Mouse (Mus musculus) CH12F3 (cell line): ENCODE results near the gene Tmco3.

Source experiments
- in situ Hi-C: fragments of 300-500 bp; cut with MboI; formaldehyde crosslinking; loops from 2 replicates; pipeline ENCODE4 v1.14.3; 2020; ENCODE audit warnings: low sequenced_read_pairs

Gene Tmco3

DNA sequence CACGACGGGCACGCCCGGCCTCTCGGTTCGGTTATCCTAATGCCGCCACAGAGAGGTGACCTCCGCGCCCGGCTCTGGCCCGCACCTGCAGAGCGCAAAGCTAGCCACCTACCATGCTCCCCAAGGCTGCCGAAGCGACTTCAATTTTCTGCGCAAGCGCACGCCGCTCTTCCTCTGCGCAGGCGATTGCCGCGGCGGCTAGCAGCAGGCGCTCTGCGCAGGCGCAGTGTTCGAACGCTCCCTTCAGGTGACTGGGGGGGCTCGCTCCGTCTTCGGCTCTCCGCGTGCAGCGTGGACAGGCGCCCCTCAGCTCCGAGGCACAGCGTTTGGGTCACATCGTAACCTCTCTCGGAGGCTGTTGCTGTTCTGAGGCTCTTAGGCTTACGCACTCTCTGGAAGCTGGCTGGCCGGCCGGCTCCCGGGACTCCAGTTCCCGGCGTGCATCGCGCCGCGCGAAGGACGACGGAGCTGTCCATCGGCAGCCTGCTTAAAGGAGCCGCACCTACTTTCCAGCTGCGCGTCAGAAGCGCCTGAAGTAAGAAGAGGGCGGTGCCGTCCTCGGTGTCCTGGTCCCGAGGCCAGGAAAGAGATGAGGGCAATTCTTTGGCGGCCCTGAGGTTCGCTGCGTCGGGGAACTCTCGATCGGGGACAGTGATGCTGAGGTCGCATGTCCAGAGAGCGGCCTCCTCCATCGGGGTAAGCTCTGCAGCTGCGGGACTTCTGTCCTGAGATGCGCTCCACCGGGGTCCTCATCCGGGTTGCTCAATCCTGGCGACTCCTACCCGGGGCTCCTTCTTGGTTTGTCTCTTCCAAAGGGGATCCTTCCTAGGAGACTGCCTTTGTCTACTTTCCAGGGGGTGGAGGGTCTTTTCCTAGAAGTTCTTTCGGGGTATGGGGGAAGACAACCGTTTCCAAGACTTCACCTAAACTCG lies at the start of gene Tmco3, which contains the start of gene Dcun1d2:
Gene Tmco3, plus strand, starts transcription at position 499 of the 932 bp plus-strand sequence.
Gene Dcun1d2, minus strand, starts transcription at position 440 of the 932 bp plus-strand sequence.
- in situ Hi-C loops, result no loop called here

DNA sequence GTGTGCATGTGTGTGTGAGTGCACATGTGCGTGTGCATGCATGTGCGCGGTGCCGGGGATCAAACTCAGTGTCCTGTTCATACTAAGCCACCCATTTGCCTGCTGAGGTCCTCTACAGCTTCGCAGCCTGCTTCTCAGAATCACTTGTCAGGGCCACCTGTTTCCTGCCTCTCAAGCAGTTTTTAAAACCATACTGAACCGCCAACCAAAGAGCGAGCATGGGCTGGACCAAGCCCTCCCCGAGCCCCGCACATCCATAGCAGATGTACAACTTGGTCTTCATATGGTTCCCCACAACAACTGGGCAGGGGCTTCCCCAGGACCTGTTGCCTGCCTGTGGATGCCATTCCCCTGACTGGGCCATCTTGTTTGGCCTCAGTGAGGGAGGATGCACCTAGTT lies 47.9 kb upstream of the Tmco3 start:
- in situ Hi-C loops, result no loop called here

DNA sequence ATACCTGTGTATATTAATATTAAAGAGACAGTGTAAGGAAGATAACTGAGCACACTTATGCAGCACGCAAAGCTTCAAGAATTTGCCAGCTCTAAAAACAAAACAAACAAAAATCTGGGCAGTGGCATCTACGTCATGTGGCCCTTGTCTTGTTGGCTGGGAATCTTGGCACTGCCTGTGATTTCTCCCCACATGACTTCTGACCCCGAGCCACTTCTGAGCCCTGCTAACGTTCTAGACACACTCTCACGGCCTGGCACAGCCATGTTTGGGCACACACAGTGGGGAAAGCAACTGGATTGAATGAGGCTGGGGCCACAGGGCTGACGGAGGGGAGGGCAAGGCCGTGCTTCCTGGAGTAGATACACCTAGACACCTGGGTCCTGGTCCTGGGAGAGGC lies 47.3 kb upstream of the Tmco3 start:
- in situ Hi-C loops, result no loop called here

DNA sequence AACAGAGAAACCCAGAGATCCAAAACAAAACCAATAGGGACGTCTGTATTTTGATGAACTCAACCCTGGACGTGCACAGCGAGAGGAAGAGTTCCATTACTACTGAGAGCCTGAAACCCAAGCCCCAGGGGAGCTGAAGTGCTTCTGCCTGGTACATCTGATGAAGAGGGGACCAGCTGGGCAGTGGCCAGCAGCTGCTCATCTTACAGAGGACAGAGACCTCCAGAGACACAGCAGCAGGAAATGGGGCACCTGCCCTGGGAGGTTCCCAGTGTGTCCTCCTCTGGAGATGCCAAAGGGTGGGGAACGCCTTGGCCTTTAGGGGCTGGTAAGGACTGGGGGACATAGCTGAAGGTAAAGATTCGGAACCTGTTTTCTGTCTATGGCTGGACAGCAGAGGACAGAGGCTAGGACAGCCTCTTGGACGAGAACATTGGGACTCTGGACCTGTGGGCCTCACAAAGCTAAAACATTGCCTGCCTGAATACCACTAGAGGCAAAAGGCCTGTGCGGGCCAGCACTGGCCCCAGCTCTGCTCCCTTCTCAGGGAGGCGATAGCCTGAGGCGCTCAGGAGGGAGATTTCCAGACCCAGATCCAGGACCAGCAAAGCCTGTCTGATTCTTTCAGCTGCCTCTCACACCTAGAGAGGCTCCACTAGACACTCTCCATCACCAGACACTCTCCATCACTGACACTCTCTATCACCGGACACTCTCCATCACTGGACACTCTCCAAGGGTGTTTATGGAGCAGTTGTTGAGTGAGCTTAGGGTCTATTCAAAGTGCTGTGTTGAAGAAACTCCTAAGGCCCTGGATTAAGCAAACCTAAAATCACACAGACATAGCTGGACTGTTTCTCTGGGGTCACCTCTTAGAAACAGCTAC lies 44.8 kb upstream of the Tmco3 start:
- in situ Hi-C loops, result no loop called here

DNA sequence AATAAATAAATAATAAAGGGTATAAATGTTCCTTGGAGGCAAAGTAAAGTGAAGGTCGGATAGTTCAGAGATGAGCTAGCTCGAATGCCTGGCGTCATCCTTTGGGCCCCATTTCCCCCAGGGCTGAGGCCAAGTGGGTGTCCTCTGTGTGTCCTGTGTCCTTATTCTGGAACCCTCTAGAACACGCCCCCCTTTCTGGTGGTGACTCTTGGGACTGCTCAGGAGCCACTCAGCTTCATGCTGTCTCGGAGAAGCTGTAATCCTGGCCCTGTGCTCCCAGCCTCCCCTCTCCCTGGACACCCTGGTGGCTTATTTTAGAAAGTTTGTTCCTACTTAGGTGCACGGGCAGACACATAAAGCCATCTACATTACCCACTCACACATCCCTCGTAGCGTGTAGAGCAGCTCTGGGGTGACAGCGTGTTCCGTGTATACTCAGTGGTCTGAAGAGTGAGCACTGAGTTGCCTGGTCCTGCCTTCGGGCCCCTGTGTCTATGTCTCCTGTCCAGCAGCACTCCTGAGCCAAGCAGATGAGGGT lies 43.6 kb upstream of the Tmco3 start:
- in situ Hi-C loops, result no loop called here

DNA sequence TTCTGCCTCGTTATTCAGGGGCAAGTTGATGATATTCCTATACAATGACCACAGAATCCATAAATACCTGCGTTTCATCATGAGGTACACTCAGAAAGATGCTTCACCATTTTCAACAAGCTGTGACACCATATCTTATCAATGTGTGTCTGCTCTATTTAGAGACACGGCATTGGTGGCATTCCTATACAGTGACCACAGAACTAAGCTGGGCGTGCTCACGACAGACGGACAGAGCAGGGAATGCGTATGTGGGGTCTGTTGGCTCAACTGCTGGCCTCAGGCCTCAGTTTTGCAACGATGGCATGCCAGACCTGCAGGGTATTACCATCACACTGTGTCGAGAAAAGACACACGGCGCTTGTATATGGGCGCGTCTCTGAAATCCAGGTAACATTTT lies 35.2 kb upstream of the Tmco3 start:
- in situ Hi-C loops, result no loop called here

DNA sequence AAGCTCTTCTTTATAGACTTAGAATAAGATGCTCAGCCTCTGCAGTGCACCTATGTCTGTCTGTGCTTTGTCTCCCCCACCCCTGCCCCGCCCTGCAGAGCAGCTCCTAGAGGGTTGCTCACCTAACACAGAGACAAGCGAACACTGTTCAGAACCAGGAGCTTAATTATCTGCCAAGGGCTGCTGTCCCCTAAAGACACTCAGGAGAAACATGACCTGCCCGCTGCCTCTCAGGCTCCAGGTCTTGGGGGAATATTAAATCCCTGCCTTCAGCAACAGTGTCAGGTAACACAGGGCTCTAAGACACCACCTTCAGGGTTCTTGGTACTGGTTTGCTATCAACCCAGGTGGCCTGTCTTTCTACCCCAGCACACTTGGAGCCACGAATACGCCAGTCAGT lies 34.6 kb upstream of the Tmco3 start:
- in situ Hi-C loops, result no loop called here

DNA sequence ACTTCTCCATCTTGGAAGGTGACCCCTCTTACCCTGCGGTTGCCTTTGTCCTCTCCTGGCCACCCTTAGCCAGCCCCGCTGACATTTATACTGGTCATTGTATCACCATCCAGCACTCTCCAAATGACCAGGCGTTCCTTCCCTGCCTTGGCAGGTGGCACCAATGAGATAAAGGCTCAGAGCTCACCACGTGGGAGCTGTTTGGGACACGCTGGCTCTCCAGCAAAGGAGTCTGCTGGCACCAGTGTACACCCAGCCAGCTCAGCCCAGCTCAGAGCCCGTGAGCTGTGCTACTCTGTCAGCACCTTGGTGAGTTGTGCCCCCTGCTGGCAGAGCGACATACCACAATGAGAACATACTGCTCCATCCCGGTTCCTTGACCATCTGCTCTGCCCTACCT lies 34.0 kb upstream of the Tmco3 start, which contains the start of gene Adprhl1:
Gene Adprhl1, minus strand, starts transcription at position 144 of the 400 bp plus-strand sequence.
- in situ Hi-C loops, result no loop called here

DNA sequence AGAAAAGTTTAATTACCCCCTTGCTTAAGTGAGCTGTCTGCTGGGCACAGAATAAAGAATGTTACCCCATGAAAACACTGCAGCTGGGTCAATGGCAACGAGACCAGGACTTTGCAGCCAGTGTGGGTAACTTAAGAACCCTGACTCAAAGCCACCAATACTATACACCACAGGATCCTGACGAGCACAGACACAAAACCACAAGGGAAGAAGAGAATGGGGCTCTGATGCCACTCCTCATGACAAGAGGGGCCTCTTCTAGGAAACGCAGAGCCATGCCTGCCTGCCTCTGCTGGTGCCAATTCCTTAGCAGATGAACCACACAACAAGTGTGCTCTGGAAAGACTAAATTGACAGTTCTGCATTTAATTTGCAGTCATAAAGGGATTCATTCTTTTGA lies 24.6 kb upstream of the Tmco3 start:
- in situ Hi-C loops, result no loop called here

DNA sequence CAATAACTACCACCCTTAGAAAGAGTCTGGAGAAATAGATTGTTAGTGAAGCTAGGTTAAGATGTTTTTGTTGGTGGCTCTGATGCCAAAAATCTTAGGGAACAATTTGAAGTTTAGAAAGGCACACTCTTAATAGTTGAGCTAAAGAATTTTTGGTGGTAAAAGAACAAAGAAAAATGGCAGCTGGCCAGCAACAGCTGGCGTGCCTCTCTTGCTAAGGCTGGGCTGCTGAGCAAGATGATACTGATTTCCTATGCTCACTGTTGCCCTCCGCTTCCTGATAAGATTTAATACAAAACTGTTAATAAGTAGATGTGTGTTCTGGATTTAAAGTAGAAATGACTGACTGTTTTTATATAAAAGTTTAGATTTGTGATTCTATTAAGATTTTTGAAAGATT lies 20.4 kb upstream of the Tmco3 start:
- in situ Hi-C loops, result no loop called here

DNA sequence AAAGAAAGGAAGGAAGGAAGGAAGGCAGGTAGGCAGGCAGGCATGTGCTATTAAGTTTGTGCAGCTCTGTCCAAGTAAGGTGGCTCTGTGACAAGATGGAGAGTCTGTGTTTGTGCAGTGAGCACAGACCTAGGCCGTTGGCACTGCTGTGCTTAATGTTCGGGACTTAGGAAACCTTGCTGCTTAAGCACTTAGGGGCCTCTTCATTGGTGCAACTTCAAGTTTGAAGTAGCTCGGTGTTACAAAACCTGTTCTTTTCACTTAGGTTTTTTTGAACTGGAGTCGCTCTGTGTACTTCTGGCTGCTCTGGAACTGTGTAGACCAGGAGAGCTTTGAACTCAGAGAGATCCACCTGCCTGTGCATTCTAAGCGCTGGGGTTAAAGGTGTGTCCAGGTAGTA lies 15.2 kb upstream of the Tmco3 start:
- in situ Hi-C loops, result no loop called here

DNA sequence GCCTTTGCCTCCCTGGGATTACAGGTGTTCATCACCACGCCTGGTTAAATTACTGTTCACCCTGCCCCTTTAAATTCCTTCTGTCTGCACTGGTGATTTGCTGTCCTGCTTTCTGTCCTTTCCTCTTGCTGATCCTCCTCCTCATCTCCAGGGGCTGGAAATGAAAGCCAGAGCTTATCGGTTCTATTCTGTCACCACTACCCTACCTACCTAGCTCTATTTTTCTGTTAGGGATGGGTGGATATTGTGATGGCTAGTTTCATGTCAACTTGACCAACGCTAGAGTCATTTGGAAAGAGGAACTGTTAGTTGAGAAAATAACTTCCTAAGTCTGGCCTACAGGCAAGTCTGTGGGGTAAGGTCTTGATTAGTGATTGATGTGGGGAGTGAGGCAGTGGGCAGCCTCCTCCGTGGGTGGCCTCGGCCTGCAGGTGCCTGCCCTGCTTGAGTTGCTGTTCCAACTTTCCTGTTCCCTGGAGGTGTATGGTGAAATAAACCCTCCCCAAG lies 11.0 kb upstream of the Tmco3 start:
- in situ Hi-C loops, result no loop called here

DNA sequence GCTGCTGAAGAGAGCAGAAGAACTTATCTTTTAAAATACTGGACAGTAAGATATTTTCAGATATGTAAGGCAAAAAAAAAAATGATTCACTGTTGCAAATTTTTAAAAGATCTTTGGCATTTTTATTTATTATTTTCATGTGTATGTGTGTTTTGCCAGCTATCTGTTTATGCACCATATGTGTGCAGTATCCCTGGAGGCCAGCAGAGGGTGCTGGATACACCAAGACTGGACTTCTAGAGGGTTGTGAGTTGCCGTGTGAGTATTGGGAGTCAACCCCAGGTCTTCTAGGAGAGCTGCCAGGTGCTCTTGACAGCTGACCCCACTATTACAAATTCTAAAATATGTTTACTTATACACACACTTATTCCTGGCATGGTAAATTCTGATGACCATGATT lies 4.8 kb upstream of the Tmco3 start:
- in situ Hi-C loops, result no loop called here

DNA sequence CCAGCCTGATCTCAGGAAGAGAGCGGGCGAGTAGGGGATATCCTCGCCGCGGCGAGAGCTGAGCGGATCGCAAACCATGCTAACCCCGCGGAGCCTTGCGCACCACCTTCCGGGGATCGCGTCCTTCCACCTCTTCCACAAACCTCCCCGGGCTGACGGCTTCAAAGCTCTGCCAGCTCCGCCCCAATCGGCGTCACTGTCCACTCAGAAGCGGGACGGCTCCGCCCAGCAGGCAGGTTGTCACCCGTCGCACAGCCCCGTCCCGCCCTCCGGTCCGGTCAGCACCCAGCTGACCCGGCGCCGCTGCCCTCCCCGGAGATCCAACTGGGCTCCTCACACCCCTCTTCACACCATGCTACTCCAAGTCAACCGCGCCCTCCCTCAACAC lies 692 bp upstream of the Tmco3 start:
- in situ Hi-C loops, result no loop called here

DNA sequence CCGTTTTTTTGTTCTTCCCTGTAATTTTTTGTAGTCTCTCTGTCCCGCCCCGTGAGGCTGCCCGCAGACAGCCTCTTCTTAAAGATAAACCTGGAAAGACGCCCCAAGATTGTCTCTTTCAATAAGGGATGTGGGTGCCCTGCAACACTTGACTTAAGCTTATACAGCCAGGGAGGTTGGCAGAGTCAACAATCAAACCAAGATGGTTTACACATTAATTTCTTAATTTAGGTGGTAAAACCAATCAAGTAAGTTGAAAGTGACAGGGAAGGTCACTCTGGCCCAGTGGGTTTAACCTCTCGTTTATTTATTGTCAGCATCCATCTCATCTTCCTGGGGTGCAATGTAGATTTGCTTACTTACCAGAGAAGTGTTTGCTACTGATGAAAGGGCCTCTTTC lies 656 bp downstream of the Tmco3 start:
- in situ Hi-C loops, result no loop called here

DNA sequence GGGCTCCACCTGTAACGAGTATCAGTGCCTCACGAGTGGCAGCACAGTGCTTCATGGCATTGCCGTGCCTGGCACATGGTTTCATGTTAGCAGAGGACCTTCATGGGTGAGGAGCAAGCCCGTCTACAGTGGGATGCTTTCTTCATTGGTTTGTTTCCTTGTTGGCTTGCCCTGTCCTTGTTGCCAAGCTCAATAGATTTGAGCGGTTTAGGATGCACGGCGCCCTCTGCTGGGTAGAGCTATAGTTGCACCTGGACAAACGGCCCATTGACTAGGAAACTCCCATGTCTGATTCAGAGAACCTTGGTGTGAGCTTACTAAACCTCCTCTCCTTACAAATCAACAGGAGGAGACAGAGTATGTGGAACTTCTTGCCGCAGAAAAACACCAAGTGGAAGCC lies 4.4 kb downstream of the Tmco3 start:
- in situ Hi-C loops, result no loop called here

DNA sequence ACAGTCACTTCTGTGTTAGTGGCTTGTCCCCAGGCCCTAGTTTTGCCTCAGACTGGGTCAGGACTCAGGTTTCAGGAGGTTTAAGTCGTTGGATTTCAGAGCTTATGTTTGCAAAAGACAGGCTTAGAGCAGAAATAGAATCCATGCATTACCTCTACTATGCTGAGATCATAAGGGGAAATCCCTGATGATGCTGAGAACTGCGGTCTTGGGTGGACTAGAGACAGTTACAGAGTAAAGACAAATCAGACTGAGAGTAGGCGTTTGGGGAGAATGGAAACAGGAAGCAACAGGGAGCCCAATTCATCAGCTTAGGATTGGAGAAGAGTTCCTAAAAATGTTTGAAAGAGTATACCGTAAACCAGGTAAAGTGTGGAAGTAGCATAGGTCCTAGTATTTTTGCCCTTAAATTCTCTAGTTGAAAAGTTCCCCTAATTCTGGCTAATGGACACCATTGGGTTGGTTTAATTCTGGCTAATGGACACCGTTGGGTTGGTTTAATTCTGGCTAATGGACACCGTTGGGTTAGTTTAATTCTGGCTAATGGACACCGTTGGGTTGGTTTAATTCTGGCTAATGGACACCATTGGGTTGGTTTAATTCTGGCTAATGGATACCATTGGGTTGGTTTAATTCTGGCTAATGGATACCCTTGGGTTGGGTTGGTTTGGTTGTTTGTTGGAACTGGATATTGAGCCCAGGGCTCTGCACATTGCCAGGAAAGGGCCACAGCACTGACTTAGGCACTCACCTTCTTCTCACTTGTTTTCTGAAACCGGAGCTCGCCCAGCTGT lies 5.9 kb downstream of the Tmco3 start:
- in situ Hi-C loops, result no loop called here

DNA sequence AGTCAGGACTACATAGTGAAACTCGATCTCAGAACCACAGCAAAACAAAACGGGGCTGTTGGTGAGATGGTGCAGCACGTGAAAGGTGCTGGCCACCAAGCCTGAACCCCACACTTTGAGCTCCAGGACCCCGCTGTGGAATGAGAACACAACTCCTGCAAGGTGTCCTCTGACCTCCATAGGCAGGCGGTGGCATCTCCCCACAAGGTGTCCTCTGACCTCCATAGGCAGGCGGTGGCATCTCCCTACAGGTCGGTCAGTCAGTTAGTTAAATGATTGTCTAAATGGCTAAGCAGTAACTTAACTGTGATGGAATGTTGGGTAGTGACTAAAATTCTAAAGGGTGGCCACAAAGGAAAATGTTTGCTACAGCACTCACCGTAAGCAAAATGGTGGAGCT lies 11.6 kb downstream of the Tmco3 start:
- in situ Hi-C loops, result no loop called here

DNA sequence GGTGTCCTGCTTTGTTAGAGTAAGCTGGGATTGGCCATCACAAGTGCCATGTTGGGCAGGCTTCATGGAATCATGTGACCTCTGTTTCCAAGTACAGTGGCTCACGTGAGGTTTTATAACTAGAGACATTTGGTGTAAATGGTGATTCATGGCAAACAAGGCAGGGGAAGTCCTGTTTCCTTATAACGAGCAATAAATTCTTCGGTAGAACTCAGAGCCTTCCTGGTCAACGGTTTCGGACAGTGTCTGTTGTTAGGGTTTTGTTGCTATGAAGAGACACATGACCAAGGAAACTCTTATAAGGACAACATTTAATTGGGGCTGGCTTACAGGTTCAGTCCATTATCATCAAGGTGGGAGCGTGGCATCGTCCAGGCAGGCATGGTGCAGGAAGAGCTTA lies 13.0 kb downstream of the Tmco3 start:
- in situ Hi-C loops, result no loop called here

DNA sequence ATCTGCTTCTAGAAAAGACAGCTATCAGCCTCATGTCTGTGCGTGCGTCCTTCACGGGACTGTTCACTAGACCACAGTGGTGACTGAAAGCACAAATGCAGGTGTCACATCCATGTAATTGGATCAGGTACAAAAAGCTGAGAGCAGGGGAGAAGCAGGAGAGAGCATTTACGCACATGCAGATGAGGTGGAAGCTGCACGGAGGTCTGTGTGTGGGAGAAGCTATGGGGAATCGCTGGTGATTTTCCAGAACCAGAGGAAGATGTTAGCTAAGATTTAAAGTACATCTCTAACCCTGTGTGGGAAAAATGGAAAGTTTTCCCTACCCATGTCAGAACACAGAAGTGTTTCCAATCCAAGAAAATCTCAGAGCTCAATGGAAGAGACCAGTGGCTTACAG lies 17.5 kb downstream of the Tmco3 start:
- in situ Hi-C loops, result no loop called here
